Comparison of ENCODE assay signal across 8 mouse cellular contexts in the genomic region with DNA sequence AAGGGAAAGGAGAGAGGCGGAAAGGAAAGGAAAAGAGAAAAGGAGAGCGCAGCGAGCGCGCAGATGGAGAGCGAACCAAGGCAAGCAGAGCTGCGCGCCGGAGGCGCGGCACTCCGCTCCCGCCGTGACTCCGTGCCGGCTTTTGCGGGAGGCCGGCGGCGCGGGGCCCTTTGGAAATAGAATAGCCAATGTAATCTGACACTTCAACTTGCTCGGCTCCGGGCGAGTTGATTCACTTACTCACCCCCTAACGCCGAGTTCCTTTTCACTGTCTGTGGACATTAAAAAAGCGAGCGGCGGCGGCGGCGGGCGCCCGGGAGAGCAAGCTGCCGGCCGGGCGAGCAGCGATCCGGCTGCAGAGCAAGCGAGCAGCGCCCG. TPM values are rescaled to one million over a fixed set of nuclear protein-coding genes. Genes with fewer than 3 reads are reported as not detected.
DNase-seq lines count a peak whose midpoint lies in the region; ATAC-seq and TF ChIP-seq lines count a peak whose summit lies in the region.

Gene Zmiz1 (plus strand): TSS at position 170 of the 378 bp plus-strand sequence.

- no peak for TF ChIP-seq RAD21 in MEL (IDR thresholded peaks at IDR 0.05; ENCODE audit: low read depth, low read length)

- TF ChIP-seq POLR2A in MEL (IDR thresholded peaks at IDR 0.05; ENCODE audit: control insufficient read depth in 1 of 2, insufficient read depth in 1 of 2, low read depth in 1 of 2, low read length in 2 of 2, poor library complexity in 1 of 2), result peak; percentile 50 to 63; a peak in 1 of 4 replicates

- peaks cover 33% of the 10 kb centered on the region for H3K79me2 ChIP-seq in MEL (ENCODE audit: control insufficient read depth, insufficient read depth, low read length, poor library complexity)

- 1% methylated on average over 42 of the region's 42 CpGs for WGBS in hindbrain, embryonic 12.5 days

- DNase-seq in MEL (ENCODE audit: low read depth, low spot score), result peak; percentile 91
- DNase-seq in cerebellum, adult 9-11 months, result peak; percentile 91
- DNase-seq in frontal cortex, postnatal 14 days (ENCODE audit: low spot score in 2 of 2), result peak; percentile 75 to 81
- DNase-seq in layer of hippocampus, postnatal 10 days (ENCODE audit: low spot score in 2 of 2), result peak; percentile 86 to 90
- peak; percentile 93 for DNase-seq in lung, postnatal 10 days
- DNase-seq in ovary, postnatal 14 days (ENCODE audit: low spot score), result peak; percentile 86
- peak; percentile 89 for DNase-seq in thymus, postnatal 14 days

- peak within 1 kb of the TSS; percentile 86 for H3K27ac ChIP-seq in MEL (ENCODE audit: control insufficient read depth, low read depth, low read length)
- peak within 1 kb of the TSS; percentile 99 for H3K27ac ChIP-seq in hindbrain, embryonic 12.5 days

- peak within 1 kb of the TSS; percentile 93 for H3K4me2 ChIP-seq in hindbrain, embryonic 12.5 days (replicated peaks)

- ATAC-seq in hindbrain, embryonic 12.5 days (ENCODE audit: low FRiP score), result peak; percentile 47

- no peaks in the 10 kb centered on the region for H3K9me3 ChIP-seq in MEL (replicated peaks; ENCODE audit: insufficient read depth, low read length)
- H3K9me3 ChIP-seq in hindbrain, embryonic 12.5 days (replicated peaks), result no peaks in the 10 kb centered on the region

- no peak for TF ChIP-seq CTCF in MEL (IDR thresholded peaks at IDR 0.05 in 2 of 3, conservative IDR thresholded peaks at IDR 0.05 in 1 of 3; ENCODE audit: control insufficient read depth in 1 of 3, insufficient read depth in 1 of 3, low read depth in 2 of 3, low read length in 3 of 3, poor library complexity in 1 of 3, severe bottlenecking in 1 of 3)

- no peaks in the 10 kb centered on the region for H3K27me3 ChIP-seq in MEL (ENCODE audit: control insufficient read depth in 1 of 2, insufficient read depth in 2 of 2, low read length in 2 of 2)
- no peaks in the 10 kb centered on the region for H3K27me3 ChIP-seq in hindbrain, embryonic 12.5 days

- peak within 1 kb of the TSS; percentile 72 to 96 for H3K4me3 ChIP-seq in MEL (ENCODE audit: control insufficient read depth in 1 of 2, insufficient read depth in 1 of 2, low read depth in 2 of 2, low read length in 2 of 2)
- H3K4me3 ChIP-seq in hindbrain, embryonic 12.5 days, result peak within 1 kb of the TSS; percentile 97

- TF ChIP-seq EP300 in MEL (IDR thresholded peaks at IDR 0.05; ENCODE audit: low read depth in 1 of 2, low read length in 2 of 2), result no peak

- peaks cover under 1 to 15% of the 10 kb centered on the region in 2 experiments; a peak in 3 of 4 replicates for H3K4me1 ChIP-seq in MEL (ENCODE audit: control insufficient read depth in 1 of 2, insufficient read depth in 2 of 2, low read length in 2 of 2)
- peaks cover 55% of the 10 kb centered on the region for H3K4me1 ChIP-seq in hindbrain, embryonic 12.5 days

- H3K36me3 ChIP-seq in MEL (ENCODE audit: control insufficient read depth in 1 of 2, insufficient read depth in 2 of 2, low read length in 2 of 2), result peaks cover 0 to 4% of the 10 kb centered on the region in 2 experiments; a peak in 2 of 4 replicates
- no peaks in the 10 kb centered on the region for H3K36me3 ChIP-seq in hindbrain, embryonic 12.5 days

- H3K9ac ChIP-seq in MEL (ENCODE audit: control insufficient read depth, low read depth, low read length, poor library complexity, severe bottlenecking), result peak within 1 kb of the TSS; percentile 82
- peak within 1 kb of the TSS; percentile 100 for H3K9ac ChIP-seq in hindbrain, embryonic 12.5 days

TF ChIP-seq in MEL, 35 proteins besides CTCF, POLR2A, EP300 and RAD21:
- TF ChIP-seq MAFK (IDR thresholded peaks at IDR 0.05; ENCODE audit: borderline replicate concordance, low read depth, low read length) (no peak), HCFC1 (IDR thresholded peaks at IDR 0.05; ENCODE audit: low read depth, low read length) (0 out of 2 replicates have a peak, but pooled peaks have one; percentile 66), GATA1 (IDR thresholded peaks at IDR 0.05; ENCODE audit: low read depth, low read length) (no peak), TBP (IDR thresholded peaks at IDR 0.05; ENCODE audit: low read depth, low read length) (peak; percentile 74), JUND (IDR thresholded peaks at IDR 0.05; ENCODE audit: low read depth, low read length) (no peak), CHD2 (IDR thresholded peaks at IDR 0.05; ENCODE audit: low read length) (no peak), SIN3A (IDR thresholded peaks at IDR 0.05; ENCODE audit: low read length) (peak; percentile 88), E2F4 (IDR thresholded peaks at IDR 0.05; ENCODE audit: borderline replicate concordance, low read depth, low read length) (no peak), MAZ (IDR thresholded peaks at IDR 0.05; ENCODE audit: low read depth, low read length) (peak; percentile 89; the same call in 1 of the 2 replicates), TCF12 (IDR thresholded peaks at IDR 0.05; ENCODE audit: low read depth, low read length) (no peak), UBTF (IDR thresholded peaks at IDR 0.05; ENCODE audit: borderline replicate concordance, insufficient read depth, low read depth, low read length) (no peak; the same call in 1 of the 2 replicates), POLR2AphosphoS5 (IDR thresholded peaks at IDR 0.05; ENCODE audit: borderline replicate concordance, low read depth, low read length) (no peak), ETS1 (IDR thresholded peaks at IDR 0.05; ENCODE audit: low read depth, low read length) (peak; percentile 58; the same call in 1 of the 2 replicates), NRF1 (IDR thresholded peaks at IDR 0.05; ENCODE audit: insufficient read depth, low read depth, low read length, poor library complexity, severe bottlenecking) (no peak), RCOR1 (IDR thresholded peaks at IDR 0.05; ENCODE audit: low read depth, low read length) (no peak), SMC3 (IDR thresholded peaks at IDR 0.05; ENCODE audit: low read depth, low read length) (no peak), ZNF384 (IDR thresholded peaks at IDR 0.05; ENCODE audit: low read depth, low read length) (no peak), NELFE (IDR thresholded peaks at IDR 0.05; ENCODE audit: low read depth, low read length) (peak; percentile 57; the same call in 1 of the 2 replicates), ZMIZ1 (IDR thresholded peaks at IDR 0.05; ENCODE audit: low read depth, low read length) (no peak), GABPA (IDR thresholded peaks at IDR 0.05; ENCODE audit: low read depth, low read length) (no peak)

RNA-seq across cellular contexts. Expression of gene Zmiz1, which starts in this region (rescaled TPM):
- total RNA-seq in MEL (2012; rRNA removed), result 2.7 and 3.7 TPM in 2 replicates
- polyA plus RNA-seq in MEL (2012; ENCODE audit: insufficient read depth in 1 of 2, insufficient read length in 2 of 2, low read depth in 1 of 2, low replicate concordance in 2 of 2, missing spikeins in 1 of 2), result 10 to 100 TPM in 1 of 2 experiments, not detected in 1; 19.9 TPM
- polyA plus RNA-seq in hindbrain, embryonic 12.5 days (2016; fragmentation: Nextera tagmentation; extraction: Ambion mirVana), result 66.5 and 69.4 TPM in 2 replicates
- 100 to 1,000 TPM; 115 to 128 TPM for total RNA-seq in layer of hippocampus, postnatal 10 days (2021)

Comparison
In these comparisons a context has a peak if more than half of its experiments do, and no peak if none do; other contexts are left out.
1. Peak in every context shown above with its lines: DNase-seq, ATAC-seq, H3K4me3 ChIP-seq and H3K27ac ChIP-seq.
2. RNA of gene Zmiz1 (total RNA-seq): 115 to 128 TPM in layer of hippocampus, postnatal 10 days; 2.7 to 3.7 TPM in MEL; every median in the first group is over 10 times any median in the second.